Mouse (Mus musculus) MEL (cell line): Measurements from ENCODE around the gene Atxn2. TPM values are rescaled to one million over a fixed set of nuclear protein-coding genes. Genes with fewer than 3 reads are reported as not detected.

ENCODE experiments used
- DNase-seq: peaks from one replicate; pipeline ENCODE4 v3.0.0; 2011; ENCODE audit warnings: low read depth, low spot score
- H3K27ac ChIP-seq: 2 replicates; pipeline ENCODE4 v1.5.1; 2012; ENCODE audit warnings: low read depth, mild to moderate bottlenecking, control low read depth, low read length, moderate library complexity; ENCODE audit not compliant: control insufficient read depth
- H3K27me3 ChIP-seq, 2 experiments: fragments of 150-350 bp in 1 of 2; sonication (generic) in 1 of 2; 2 replicates each; pipeline ENCODE4 v1.6.1; 2012; ENCODE audit warnings: low read length in 2 of 2, mild to moderate bottlenecking in 2 of 2, improper control_type of control experiment in 1 of 2, moderate library complexity in 1 of 2; ENCODE audit not compliant: insufficient read depth in 2 of 2, control insufficient read depth in 1 of 2
- H3K36me3 ChIP-seq, 2 experiments: 2 replicates each; pipeline ENCODE4 v1.6.1; 2012 to 2014; ENCODE audit warnings: low read length in 2 of 2, improper control_type of control experiment in 1 of 2, inconsistent platforms in 1 of 2, mild to moderate bottlenecking in 1 of 2; ENCODE audit not compliant: insufficient read depth in 2 of 2, control insufficient read depth in 1 of 2
- H3K4me1 ChIP-seq, 2 experiments: fragments of 150-350 bp in 1 of 2; sonication (generic) in 1 of 2; 2 replicates each; pipeline ENCODE4 v1.6.1; 2012; ENCODE audit warnings: low read length in 2 of 2, improper control_type of control experiment in 1 of 2, mild to moderate bottlenecking in 1 of 2; ENCODE audit not compliant: insufficient read depth in 2 of 2, control insufficient read depth in 1 of 2
- H3K4me3 ChIP-seq, 2 experiments: fragments of 150-350 bp in 1 of 2; sonication (generic) in 1 of 2; 2 replicates each; pipeline ENCODE4 v1.5.1; 2012; ENCODE audit warnings: low read depth in 2 of 2, low read length in 2 of 2, mild to moderate bottlenecking in 2 of 2, moderate library complexity in 2 of 2, control low read depth in 1 of 2, improper control_type of control experiment in 1 of 2; ENCODE audit not compliant: control insufficient read depth in 1 of 2, insufficient read depth in 1 of 2
- H3K79me2 ChIP-seq: 2 replicates; pipeline ENCODE4 v1.6.1; 2012; ENCODE audit warnings: mild to moderate bottlenecking, low read length, moderate library complexity; ENCODE audit not compliant: control insufficient read depth, poor library complexity, insufficient read depth
- H3K9ac ChIP-seq: 2 replicates; pipeline ENCODE4 v1.6.1; 2012; ENCODE audit warnings: low read depth, mild to moderate bottlenecking, control low read depth, low read length, moderate library complexity; ENCODE audit not compliant: control insufficient read depth, poor library complexity, severe bottlenecking
- H3K9me3 ChIP-seq: fragments of 150-350 bp; sonication (generic); replicated peaks from 2 replicates; pipeline ENCODE4 v1.6.1; 2012; ENCODE audit warnings: mild to moderate bottlenecking, low read length, improper control_type of control experiment, moderate library complexity; ENCODE audit not compliant: insufficient read depth
- BHLHE40 ChIP-seq: IDR thresholded peaks from 2 replicates; pipeline ENCODE4 v1.6.1; 2012; ENCODE audit warnings: low read depth, mild to moderate bottlenecking, inconsistent platforms, low read length, improper control_type of control experiment, borderline replicate concordance
- CHD1 ChIP-seq: IDR thresholded peaks from 2 replicates; pipeline ENCODE4 v1.6.1; 2012; ENCODE audit warnings: low read depth, mild to moderate bottlenecking, inconsistent platforms, low read length, improper control_type of control experiment
- CTCF ChIP-seq, 3 experiments: IDR thresholded peaks in 2 of 3; conservative IDR thresholded peaks in 1 of 3; 2 replicates each; pipeline ENCODE4 v1.5.1; 2011 to 2012; ENCODE audit warnings: low read length in 3 of 3, low read depth in 2 of 3, mild to moderate bottlenecking in 2 of 3, improper control_type of control experiment in 1 of 3, inconsistent platforms in 1 of 3, mixed read lengths in 1 of 3, moderate library complexity in 1 of 3; ENCODE audit not compliant: control insufficient read depth in 1 of 3, insufficient read depth in 1 of 3, poor library complexity in 1 of 3, severe bottlenecking in 1 of 3
- E2F4 ChIP-seq: IDR thresholded peaks from 2 replicates; pipeline ENCODE4 v1.6.1; 2011; ENCODE audit warnings: low read depth, low read length, improper control_type of control experiment, borderline replicate concordance
- ELF1 ChIP-seq: IDR thresholded peaks from 2 replicates; pipeline ENCODE4 v1.6.1; 2014; ENCODE audit warnings: low read depth, mild to moderate bottlenecking, inconsistent platforms, low read length, improper control_type of control experiment, moderate library complexity
- EP300 ChIP-seq, 2 experiments: IDR thresholded peaks; 2 replicates each; pipeline ENCODE4 v1.6.1; 2011; ENCODE audit warnings: improper control_type of control experiment in 2 of 2, low read length in 2 of 2, low read depth in 1 of 2, mild to moderate bottlenecking in 1 of 2
- ETS1 ChIP-seq: IDR thresholded peaks from 2 replicates; pipeline ENCODE4 v1.6.1; 2012; ENCODE audit warnings: low read depth, mild to moderate bottlenecking, inconsistent platforms, low read length, improper control_type of control experiment, moderate library complexity
- GABPA ChIP-seq: IDR thresholded peaks from 2 replicates; pipeline ENCODE4 v1.6.1; 2012; ENCODE audit warnings: low read depth, mild to moderate bottlenecking, inconsistent platforms, low read length, improper control_type of control experiment, moderate library complexity
- HCFC1 ChIP-seq: IDR thresholded peaks from 2 replicates; pipeline ENCODE4 v1.6.1; 2012; ENCODE audit warnings: low read depth, mild to moderate bottlenecking, inconsistent platforms, low read length, improper control_type of control experiment, moderate library complexity
- JUND ChIP-seq: IDR thresholded peaks from 2 replicates; pipeline ENCODE4 v1.6.1; 2011; ENCODE audit warnings: low read depth, mild to moderate bottlenecking, improper control_type of control experiment, low read length
- MAFK ChIP-seq: IDR thresholded peaks from 2 replicates; pipeline ENCODE4 v1.6.1; 2011; ENCODE audit warnings: low read depth, mild to moderate bottlenecking, low read length, improper control_type of control experiment, borderline replicate concordance
- MAX ChIP-seq: IDR thresholded peaks from 2 replicates; pipeline ENCODE4 v1.6.1; 2011; ENCODE audit warnings: low read length, improper control_type of control experiment
- MAZ ChIP-seq: IDR thresholded peaks from 2 replicates; pipeline ENCODE4 v1.6.1; 2012; ENCODE audit warnings: low read depth, mild to moderate bottlenecking, inconsistent platforms, low read length, improper control_type of control experiment
- MEF2A ChIP-seq: IDR thresholded peaks from 2 replicates; pipeline ENCODE4 v1.6.1; 2014; ENCODE audit warnings: low read depth, mild to moderate bottlenecking, inconsistent platforms, low read length, improper control_type of control experiment; ENCODE audit not compliant: poor library complexity, insufficient replicate concordance, severe bottlenecking; ENCODE audit errors: extremely low read depth
- MXI1 ChIP-seq: IDR thresholded peaks from 2 replicates; pipeline ENCODE4 v1.6.1; 2011; ENCODE audit warnings: mild to moderate bottlenecking, low read depth, low read length, improper control_type of control experiment
- MYB ChIP-seq: IDR thresholded peaks from 2 replicates; pipeline ENCODE4 v1.6.1; 2011; ENCODE audit warnings: mild to moderate bottlenecking, low read depth, low read length, improper control_type of control experiment
- NELFE ChIP-seq: IDR thresholded peaks from 2 replicates; pipeline ENCODE4 v1.6.1; 2011; ENCODE audit warnings: low read depth, low read length, improper control_type of control experiment
- NRF1 ChIP-seq: IDR thresholded peaks from 2 replicates; pipeline ENCODE4 v1.6.1; 2014; ENCODE audit warnings: low read depth, mild to moderate bottlenecking, inconsistent platforms, low read length, improper control_type of control experiment, moderate library complexity; ENCODE audit not compliant: poor library complexity, insufficient read depth, severe bottlenecking
- POLR2A ChIP-seq, 2 experiments: IDR thresholded peaks; 2 replicates each; pipeline ENCODE4 v1.6.1; 2011 to 2012; ENCODE audit warnings: low read length in 2 of 2, mild to moderate bottlenecking in 2 of 2, control low read depth in 1 of 2, improper control_type of control experiment in 1 of 2, low read depth in 1 of 2, moderate library complexity in 1 of 2; ENCODE audit not compliant: control insufficient read depth in 1 of 2, insufficient read depth in 1 of 2, poor library complexity in 1 of 2
- POLR2AphosphoS2 ChIP-seq: IDR thresholded peaks from 2 replicates; pipeline ENCODE4 v1.6.1; 2011; ENCODE audit warnings: low read length, improper control_type of control experiment
- RAD21 ChIP-seq: IDR thresholded peaks from 2 replicates; pipeline ENCODE4 v1.6.1; 2011; ENCODE audit warnings: mild to moderate bottlenecking, low read depth, low read length, improper control_type of control experiment
- RCOR1 ChIP-seq: IDR thresholded peaks from 2 replicates; pipeline ENCODE4 v1.6.1; 2012; ENCODE audit warnings: low read depth, mild to moderate bottlenecking, inconsistent platforms, low read length, improper control_type of control experiment
- SIN3A ChIP-seq: IDR thresholded peaks from 2 replicates; pipeline ENCODE4 v1.6.1; 2012; ENCODE audit warnings: low read length, improper control_type of control experiment, inconsistent platforms
- SMC3 ChIP-seq: IDR thresholded peaks from 2 replicates; pipeline ENCODE4 v1.6.1; 2011; ENCODE audit warnings: low read depth, low read length, improper control_type of control experiment
- TBP ChIP-seq: IDR thresholded peaks from 2 replicates; pipeline ENCODE4 v1.8.0; 2011; ENCODE audit warnings: low read depth, low read length, improper control_type of control experiment
- TCF12 ChIP-seq: IDR thresholded peaks from 2 replicates; pipeline ENCODE4 v1.6.1; 2014; ENCODE audit warnings: low read depth, mild to moderate bottlenecking, inconsistent platforms, low read length, improper control_type of control experiment, moderate library complexity
- UBTF ChIP-seq: IDR thresholded peaks from 2 replicates; pipeline ENCODE4 v1.6.1; 2012; ENCODE audit warnings: low read depth, mild to moderate bottlenecking, inconsistent platforms, low read length, improper control_type of control experiment, moderate library complexity, borderline replicate concordance; ENCODE audit not compliant: insufficient read depth
- USF1 ChIP-seq: IDR thresholded peaks from 2 replicates; pipeline ENCODE4 v1.6.1; 2014; ENCODE audit warnings: low read depth, mild to moderate bottlenecking, inconsistent platforms, low read length, improper control_type of control experiment, moderate library complexity
- USF2 ChIP-seq, 2 experiments: IDR thresholded peaks; 2 replicates each; pipeline ENCODE4 v1.6.1; 2011 to 2012; ENCODE audit warnings: improper control_type of control experiment in 2 of 2, low read length in 2 of 2, borderline replicate concordance in 1 of 2, inconsistent platforms in 1 of 2, low read depth in 1 of 2, mild to moderate bottlenecking in 1 of 2; ENCODE audit not compliant: insufficient read depth in 1 of 2
- ZKSCAN1 ChIP-seq: IDR thresholded peaks from 2 replicates; pipeline ENCODE4 v1.6.1; 2012; ENCODE audit warnings: low read depth, mild to moderate bottlenecking, inconsistent platforms, low read length, improper control_type of control experiment, moderate library complexity
- ZMIZ1 ChIP-seq: IDR thresholded peaks from 2 replicates; pipeline ENCODE4 v1.6.1; 2012; ENCODE audit warnings: low read depth, mild to moderate bottlenecking, inconsistent platforms, low read length, improper control_type of control experiment, moderate library complexity
- polyA plus RNA-seq, 2 experiments: library from polyadenylated mRNA; stranded (reverse) in 1 of 2; unstranded in 1 of 2; fragments of >175 nt in 1 of 2; fragments of >200 nt in 1 of 2; gene quantifications; 2 replicates each; pipeline versions ENCODE4 v1.2.1 to v1.2.4; 2012; ENCODE audit warnings: low replicate concordance in 2 of 2, low read depth in 1 of 2; ENCODE audit not compliant: insufficient read length in 2 of 2, insufficient read depth in 1 of 2, missing spikeins in 1 of 2
- total RNA-seq: library from RNA; depleted of rRNA; stranded (reverse); fragments of 300-350 nt; gene quantifications from 2 replicates; pipeline ENCODE4 v1.2.3, GENCODE M21; 2012

The Atxn2 gene
- total and polyA plus RNA-seq, 3 experiments: 16.3 to 476 (median 85.4) TPM

DNA sequence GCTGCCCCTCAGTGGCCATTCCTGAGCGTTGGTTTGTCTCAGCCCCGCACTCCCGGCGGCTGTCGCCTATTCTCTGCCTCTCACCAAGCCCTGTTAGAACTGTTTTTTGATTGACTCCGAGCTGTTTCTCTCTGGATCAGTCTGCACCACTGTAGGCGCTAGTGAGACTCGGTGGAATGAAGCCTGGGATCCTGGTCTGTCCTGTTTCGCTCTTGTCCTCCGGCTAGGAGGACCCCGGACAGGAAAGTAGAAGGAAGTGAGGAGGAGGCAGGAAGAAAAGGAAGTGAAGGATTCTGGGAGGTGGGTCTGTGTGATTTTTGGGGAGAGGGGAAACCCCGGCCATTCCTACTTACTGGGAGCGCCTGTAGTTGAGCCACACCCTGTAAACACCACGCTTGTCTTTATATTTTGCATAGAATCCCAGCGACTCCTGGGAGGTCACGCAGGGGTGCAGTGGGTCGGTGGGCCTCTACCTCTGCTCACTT lies 136.9 kb downstream of the Atxn2 start (continued):
- TF ChIP-seq USF1: no peak
- no peak for TF ChIP-seq RAD21
- no peak for TF ChIP-seq MEF2A
- TF ChIP-seq CHD1: no peak
- TF ChIP-seq POLR2A (IDR thresholded peaks at IDR 0.05; ENCODE audit: control insufficient read depth in 1 of 2, insufficient read depth in 1 of 2, low read depth in 1 of 2, low read length in 2 of 2, poor library complexity in 1 of 2): peak in 1 of 2 experiments; percentile 49; a peak in 1 of 4 replicates
- peak; percentile 3 to 25 (median 6); a peak in 3 of 6 replicates for TF ChIP-seq CTCF (IDR thresholded peaks at IDR 0.05 in 2 of 3, conservative IDR thresholded peaks at IDR 0.05 in 1 of 3; ENCODE audit: control insufficient read depth in 1 of 3, insufficient read depth in 1 of 3, low read depth in 2 of 3, low read length in 3 of 3, poor library complexity in 1 of 3, severe bottlenecking in 1 of 3)
- TF ChIP-seq RCOR1: no peak
- TF ChIP-seq NRF1: no peak
- no peak for TF ChIP-seq E2F4
- TF ChIP-seq ZKSCAN1: no peak
- TF ChIP-seq MAFK: no peak
- no peak for TF ChIP-seq UBTF
- no peak for TF ChIP-seq ELF1
- TF ChIP-seq EP300 (IDR thresholded peaks at IDR 0.05; ENCODE audit: low read depth in 1 of 2, low read length in 2 of 2): no peak
- TF ChIP-seq MXI1: 0 out of 2 replicates have a peak, but pooled peaks have one; percentile 0

- DNase-seq: peak; percentile 94
- Histone ChIP-seq H3K36me3 (peaks cover 0 to 2% of the 10 kb centered on the region in 2 experiments; a peak in 2 of 4 replicates), H3K4me3 (peak within 1 kb of the TSS; percentile 61 to 74), H3K27ac (peak within 1 kb of the TSS; percentile 51), H3K9me3 (no peaks in the 10 kb centered on the region), H3K9ac (peak within 1 kb of the TSS; percentile 76), H3K27me3 (no peaks in the 10 kb centered on the region), H3K4me1 (peaks cover 0 to 7% of the 10 kb centered on the region in 2 experiments; a peak in 2 of 4 replicates), H3K79me2 (peaks cover 3% of the 10 kb centered on the region)
- TF ChIP-seq ZMIZ1: peak; percentile 69; the same call in 1 of the 2 replicates
- TF ChIP-seq HCFC1: peak; percentile 81
- no peak for TF ChIP-seq CTCF (IDR thresholded peaks at IDR 0.05 in 2 of 3, conservative IDR thresholded peaks at IDR 0.05 in 1 of 3; ENCODE audit: control insufficient read depth in 1 of 3, insufficient read depth in 1 of 3, low read depth in 2 of 3, low read length in 3 of 3, poor library complexity in 1 of 3, severe bottlenecking in 1 of 3)
- TF ChIP-seq MYB: no peak
- peak; percentile 60 for TF ChIP-seq NRF1
- TF ChIP-seq SMC3: no peak
- peak; percentile 40; the same call in 1 of the 2 replicates for TF ChIP-seq USF1
- TF ChIP-seq MAZ: no peak
- peak; percentile 28; the same call in 1 of the 2 replicates for TF ChIP-seq ELF1
- no peak for TF ChIP-seq JUND
- no peak for TF ChIP-seq POLR2AphosphoS2
- TF ChIP-seq TBP: peak; percentile 78
- TF ChIP-seq GABPA: no peak
- TF ChIP-seq POLR2A (IDR thresholded peaks at IDR 0.05; ENCODE audit: control insufficient read depth in 1 of 2, insufficient read depth in 1 of 2, low read depth in 1 of 2, low read length in 2 of 2, poor library complexity in 1 of 2): peak; percentile 59 to 64; a peak in 3 of 4 replicates
- peak; percentile 65 for TF ChIP-seq TCF12
- TF ChIP-seq SIN3A: peak; percentile 94
- peak; percentile 41; the same call in 1 of the 2 replicates for TF ChIP-seq BHLHE40
- TF ChIP-seq UBTF: no peak
- no peak for TF ChIP-seq MAFK
- no peak for TF ChIP-seq ETS1
- TF ChIP-seq NELFE: peak; percentile 77
- 0 out of 2 replicates have a peak, but pooled peaks have one; percentile 20 for TF ChIP-seq RCOR1
- no peak; the same call in 1 of the 2 replicates for TF ChIP-seq MAX
- TF ChIP-seq RAD21: no peak
- TF ChIP-seq USF2 (IDR thresholded peaks at IDR 0.05; ENCODE audit: borderline replicate concordance in 1 of 2, insufficient read depth in 1 of 2, low read depth in 1 of 2, low read length in 2 of 2): no peak
- no peak for TF ChIP-seq ZKSCAN1
These were observed 137.6 kb downstream of the Atxn2 start, which contains the start of gene Pheta1 for GRCm38 (mm10) chr5:121848743-121849142. TSS of gene Pheta1 (plus strand) at chr5:121848984.
